Mouse (Mus musculus) testis, adult 2 months (tissue): ENCODE data around the gene Ldha. TPM values are rescaled to one million over a fixed set of nuclear protein-coding genes. Genes with fewer than 3 reads are reported as not detected.

Source experiments
- H3K27ac ChIP-seq: fragments of 200-500 bp; 2 replicates; pipeline ENCODE4 v1.5.1; 2012; ENCODE audit warnings: low read depth, low read length; ENCODE audit not compliant: control insufficient read depth, insufficient read depth
- H3K27me3 ChIP-seq: fragments of 200-500 bp; 2 replicates; pipeline ENCODE4 v1.6.1; 2012; ENCODE audit warnings: mild to moderate bottlenecking, low read length, moderate library complexity; ENCODE audit not compliant: control insufficient read depth, insufficient read depth
- H3K36me3 ChIP-seq: fragments of 200-500 bp; 2 replicates; pipeline ENCODE4 v1.6.1; 2012; ENCODE audit warnings: mild to moderate bottlenecking, low read length; ENCODE audit not compliant: control insufficient read depth, insufficient read depth
- H3K4me1 ChIP-seq: fragments of 200-500 bp; 2 replicates; pipeline ENCODE4 v1.6.1; 2012; ENCODE audit warnings: low read length; ENCODE audit not compliant: control insufficient read depth, insufficient read depth
- H3K4me3 ChIP-seq: fragments of 200-500 bp; 2 replicates; pipeline ENCODE4 v1.5.1; 2012; ENCODE audit warnings: low read depth, mild to moderate bottlenecking, low read length, moderate library complexity, mixed read lengths; ENCODE audit not compliant: control insufficient read depth
- CTCF ChIP-seq: fragments of 200-500 bp; IDR thresholded peaks from 2 replicates; pipeline ENCODE4 v1.5.1; 2012; ENCODE audit warnings: low read depth, mild to moderate bottlenecking, inconsistent platforms, low read length, moderate library complexity; ENCODE audit not compliant: control insufficient read depth, insufficient read depth, insufficient replicate concordance
- POLR2A ChIP-seq: fragments of 200-500 bp; IDR thresholded peaks from 2 replicates; pipeline ENCODE4 v1.6.1; 2012; ENCODE audit warnings: low read depth, mild to moderate bottlenecking, inconsistent platforms, low read length, moderate library complexity; ENCODE audit not compliant: control insufficient read depth
- polyA plus RNA-seq: library from polyadenylated mRNA; depleted of rRNA; stranded (reverse); fragments of >200 nt; gene quantifications from 2 replicates; pipeline ENCODE4 v1.2.3, GENCODE M21; 2012; rRNA removed

Gene Ldha
- polyA plus RNA-seq, 1 experiment, result 1,018 TPM

GRCm38 (mm10) chr7:46883304-46883703, 42.0 kb downstream of the Ldha start:
- Histone ChIP-seq H3K4me3 (no peak overlapping the region), H3K4me1 (no peaks in the 10 kb centered on the region), H3K36me3 (0 out of 2 replicates have a peak, but pooled peaks cover under 1% of the 10 kb centered on the region), H3K27me3 (no peaks in the 10 kb centered on the region), H3K27ac (no peak overlapping the region)
- TF ChIP-seq CTCF, result no peak
- no peak for TF ChIP-seq POLR2A

DNA sequence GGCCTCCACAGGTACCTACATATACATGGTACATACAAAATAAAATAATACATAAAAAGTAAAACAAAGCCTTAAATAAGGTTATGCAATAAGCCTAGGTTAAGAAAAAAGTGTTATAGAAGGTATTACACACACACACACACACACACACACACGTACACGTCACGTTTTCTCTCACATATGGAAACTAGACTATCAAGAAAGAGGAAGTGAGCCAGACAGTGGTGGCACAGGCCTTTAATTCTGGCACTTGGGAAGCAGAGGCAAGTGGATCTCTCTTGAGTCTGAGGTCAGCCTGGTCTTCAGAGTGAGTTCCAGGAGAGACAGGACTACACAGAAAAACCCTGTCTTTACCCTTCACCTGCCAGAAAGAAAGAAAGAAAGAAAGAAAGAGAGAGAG, 54.2 kb downstream of the Ldha start:
- TF ChIP-seq POLR2A (no peak), CTCF (no peak)
- Histone ChIP-seq H3K36me3 (peaks cover 2% of the 10 kb centered on the region), H3K27ac (no peak overlapping the region), H3K4me3 (no peak overlapping the region), H3K27me3 (no peaks in the 10 kb centered on the region), H3K4me1 (no peaks in the 10 kb centered on the region)

DNA sequence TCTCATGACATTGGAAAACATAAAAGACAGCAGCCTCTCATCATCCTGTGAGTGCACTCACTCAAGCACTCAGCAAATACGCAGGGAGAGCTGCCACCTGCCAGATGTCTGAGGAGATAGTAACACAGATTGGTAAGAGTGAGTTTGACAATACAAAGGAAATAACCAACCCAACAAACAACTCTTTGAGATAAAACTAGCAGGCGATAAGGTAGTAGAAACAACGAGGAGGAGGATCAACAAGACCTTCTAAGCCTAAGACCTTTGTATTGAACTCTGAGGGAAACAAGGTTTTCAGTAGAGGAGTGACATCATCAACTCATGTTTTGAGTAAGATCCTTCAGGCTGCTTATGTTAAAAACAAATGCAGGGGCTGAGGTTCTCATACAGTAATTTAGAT, 58.1 kb downstream of the Ldha start:
- peaks cover 2% of the 10 kb centered on the region for H3K36me3 ChIP-seq
- TF ChIP-seq CTCF, result no peak
- no peak for TF ChIP-seq POLR2A
- no peak overlapping the region for H3K4me3 ChIP-seq
- no peak overlapping the region for H3K27ac ChIP-seq
- H3K27me3 ChIP-seq, result no peaks in the 10 kb centered on the region
- H3K4me1 ChIP-seq, result no peaks in the 10 kb centered on the region

Other genes starting within 250 kb of the Ldha start
- 6.8 and 7.7 TPM in 2 replicates for gene Sergef, start 201.7 kb upstream of the Ldha start, polyA plus RNA-seq
- gene Tph1, start 168.9 kb upstream of the Ldha start, polyA plus RNA-seq, result 0.22 TPM in 1 of 2 replicates, not detected in the other
- gene Saal1, start 130.8 kb upstream of the Ldha start, polyA plus RNA-seq, result 8.7 and 9.5 TPM in 2 replicates
- not detected in 2 replicates for gene Saa3, start 125.8 kb upstream of the Ldha start, polyA plus RNA-seq
- gene Saa4, start 108.9 kb upstream of the Ldha start, polyA plus RNA-seq, result 0.06 and 0.09 TPM in 2 replicates
- 1.2 and 1.8 TPM in 2 replicates for gene Saa1, start 98.5 kb upstream of the Ldha start, polyA plus RNA-seq
- gene Saa2, start 89.7 kb upstream of the Ldha start, polyA plus RNA-seq, result not detected in 2 replicates
- 13.1 and 16.5 TPM in 2 replicates for gene Hps5, start 45.4 kb upstream of the Ldha start, polyA plus RNA-seq
- 32.3 and 32.7 TPM in 2 replicates for gene Gtf2h1, start 45.4 kb upstream of the Ldha start, polyA plus RNA-seq
- 2,921 and 3,733 TPM in 2 replicates for gene Ldhc, start 19.7 kb downstream of the Ldha start, polyA plus RNA-seq
- 38.3 and 45.7 TPM in 2 replicates for gene Tsg101, start 78.5 kb downstream of the Ldha start, polyA plus RNA-seq
- gene Uevld, start 117.1 kb downstream of the Ldha start, polyA plus RNA-seq, result 2.4 and 2.9 TPM in 2 replicates
- gene Gm9999, start 142.1 kb downstream of the Ldha start, polyA plus RNA-seq, result 1,349 and 1,518 TPM in 2 replicates
- 3.3 and 3.4 TPM in 2 replicates for gene Spty2d1, start 166.9 kb downstream of the Ldha start, polyA plus RNA-seq
- gene Tmem86a, start 209.1 kb downstream of the Ldha start, polyA plus RNA-seq, result 37.3 and 42.8 TPM in 2 replicates